Mouse (Mus musculus): Measurements from ENCODE around the gene Trim24. TPM values are rescaled to one million over a fixed set of nuclear protein-coding genes. Genes with fewer than 3 reads are reported as not detected.

Trim24 gene
- polyA plus RNA-seq, 1 experiment from 2014 or later, result 17.2 TPM

GRCm38 (mm10) chr6:37880586-37880985 is 10.0 kb downstream of the Trim24 start:
- peaks cover 33% of the 10 kb centered on the region; the same call in 1 of the 2 replicates for H3K9me3 ChIP-seq (replicated peaks; ENCODE audit: control insufficient read depth, low read length, poor library complexity, severe bottlenecking)
- no peak overlapping the region for H3K4me2 ChIP-seq (ENCODE audit: low read length)

GRCm38 (mm10) chr6:37893586-37893985 is 23.0 kb downstream of the Trim24 start:
- Histone ChIP-seq H3K9ac (ENCODE audit: low read depth, low read length) (no peak overlapping the region), H3K4me2 (ENCODE audit: low read length) (no peak overlapping the region), H3K4me1 (ENCODE audit: control insufficient read depth, insufficient read depth, low read length) (peaks cover 4% of the 10 kb centered on the region; the same call in 1 of the 2 replicates), H3K9me3 (replicated peaks; ENCODE audit: control insufficient read depth, low read length, poor library complexity, severe bottlenecking) (peaks cover 5% of the 10 kb centered on the region; the same call in 1 of the 2 replicates), H3K4me3 (ENCODE audit: low read depth, low read length) (no peak overlapping the region), H3K36me3 (ENCODE audit: control insufficient read depth, insufficient read depth, low read length) (no peaks in the 10 kb centered on the region), H3K27ac (ENCODE audit: low read length) (no peak overlapping the region), H3K27me3 (ENCODE audit: control insufficient read depth, insufficient read depth, low read depth, low read length) (no peaks in the 10 kb centered on the region)
- ATAC-seq, result no peak
- 91% methylated on average over 2 of the region's 2 CpGs for WGBS

More at GRCm38 (mm10) chr6:37880586-37880985, 10.0 kb downstream of the Trim24 start:
- Histone ChIP-seq H3K4me3 (ENCODE audit: low read depth, low read length) (no peak overlapping the region), H3K27me3 (ENCODE audit: control insufficient read depth, insufficient read depth, low read depth, low read length) (no peaks in the 10 kb centered on the region), H3K4me1 (ENCODE audit: control insufficient read depth, insufficient read depth, low read length) (no peaks in the 10 kb centered on the region), H3K36me3 (ENCODE audit: control insufficient read depth, insufficient read depth, low read length) (peaks cover 24% of the 10 kb centered on the region), H3K9ac (ENCODE audit: low read depth, low read length) (no peak overlapping the region), H3K27ac (ENCODE audit: low read length) (no peak overlapping the region)
- WGBS, result 99% methylated on average over 3 of the region's 3 CpGs
- no peak for ATAC-seq

- ATAC-seq, result peak; percentile 78
- Histone ChIP-seq H3K4me3 (ENCODE audit: low read depth, low read length) (no peak overlapping the region), H3K36me3 (ENCODE audit: control insufficient read depth, insufficient read depth, low read length) (no peaks in the 10 kb centered on the region), H3K9me3 (replicated peaks; ENCODE audit: control insufficient read depth, low read length, poor library complexity, severe bottlenecking) (peaks cover 5% of the 10 kb centered on the region; the same call in 1 of the 2 replicates), H3K27me3 (ENCODE audit: control insufficient read depth, insufficient read depth, low read depth, low read length) (no peaks in the 10 kb centered on the region), H3K4me2 (ENCODE audit: low read length) (no peak overlapping the region), H3K9ac (ENCODE audit: low read depth, low read length) (no peak overlapping the region), H3K27ac (ENCODE audit: low read length) (peak overlapping the region; percentile 10), H3K4me1 (ENCODE audit: control insufficient read depth, insufficient read depth, low read length) (peaks cover 4% of the 10 kb centered on the region; the same call in 1 of the 2 replicates)
- WGBS, result 63% methylated on average over 5 of the region's 5 CpGs
These were observed 25.2 kb downstream of the Trim24 start for GRCm38 (mm10) chr6:37895646-37896435.

- peaks cover 4% of the 10 kb centered on the region; the same call in 1 of the 2 replicates for H3K4me1 ChIP-seq (ENCODE audit: control insufficient read depth, insufficient read depth, low read length)
- no peaks in the 10 kb centered on the region for H3K9me3 ChIP-seq (replicated peaks; ENCODE audit: control insufficient read depth, low read length, poor library complexity, severe bottlenecking)
- 0 out of 2 replicates have a peak, but pooled peaks cover 2% of the 10 kb centered on the region for H3K36me3 ChIP-seq (ENCODE audit: control insufficient read depth, insufficient read depth, low read length)
- no peak overlapping the region for H3K27ac ChIP-seq (ENCODE audit: low read length)
- no peak overlapping the region for H3K9ac ChIP-seq (ENCODE audit: low read depth, low read length)
- no peaks in the 10 kb centered on the region for H3K27me3 ChIP-seq (ENCODE audit: control insufficient read depth, insufficient read depth, low read depth, low read length)
- 94% methylated on average over 2 of the region's 2 CpGs for WGBS
- no peak overlapping the region for H3K4me3 ChIP-seq (ENCODE audit: low read depth, low read length)
- no peak for ATAC-seq
- no peak overlapping the region for H3K4me2 ChIP-seq (ENCODE audit: low read length)
These were observed 29.6 kb downstream of the Trim24 start for GRCm38 (mm10) chr6:37900221-37900620.

- ATAC-seq, result no peak
- Histone ChIP-seq H3K27me3 (ENCODE audit: control insufficient read depth, insufficient read depth, low read depth, low read length) (no peaks in the 10 kb centered on the region), H3K36me3 (ENCODE audit: control insufficient read depth, insufficient read depth, low read length) (peaks cover 12% of the 10 kb centered on the region), H3K27ac (ENCODE audit: low read length) (no peak overlapping the region), H3K4me3 (ENCODE audit: low read depth, low read length) (no peak overlapping the region), H3K9me3 (replicated peaks; ENCODE audit: control insufficient read depth, low read length, poor library complexity, severe bottlenecking) (no peaks in the 10 kb centered on the region; the same call in 1 of the 2 replicates), H3K4me1 (ENCODE audit: control insufficient read depth, insufficient read depth, low read length) (no peaks in the 10 kb centered on the region), H3K4me2 (ENCODE audit: low read length) (no peak overlapping the region), H3K9ac (ENCODE audit: low read depth, low read length) (no peak overlapping the region)
- WGBS, result 93% methylated on average over 2 of the region's 2 CpGs
These were observed 31.2 kb downstream of the Trim24 start for GRCm38 (mm10) chr6:37901791-37902190.

GRCm38 (mm10) chr6:37903810-37904209 is 33.2 kb downstream of the Trim24 start:
- Histone ChIP-seq H3K4me2 (ENCODE audit: low read length) (no peak overlapping the region), H3K9me3 (replicated peaks; ENCODE audit: control insufficient read depth, low read length, poor library complexity, severe bottlenecking) (no peaks in the 10 kb centered on the region; the same call in 1 of the 2 replicates)
- 100% methylated on average over 1 of the region's 1 CpGs for WGBS

GRCm38 (mm10) chr6:37913525-37913924 is 42.9 kb downstream of the Trim24 start:
- WGBS, result 88% methylated on average over 2 of the region's 2 CpGs
- H3K9me3 ChIP-seq (replicated peaks; ENCODE audit: control insufficient read depth, low read length, poor library complexity, severe bottlenecking), result no peaks in the 10 kb centered on the region; the same call in 1 of the 2 replicates
- no peak overlapping the region for H3K4me2 ChIP-seq (ENCODE audit: low read length)
- no peak overlapping the region for H3K4me3 ChIP-seq (ENCODE audit: low read depth, low read length)
- no peaks in the 10 kb centered on the region for H3K27me3 ChIP-seq (ENCODE audit: control insufficient read depth, insufficient read depth, low read depth, low read length)
- no peak overlapping the region for H3K27ac ChIP-seq (ENCODE audit: low read length)
- peaks cover 15% of the 10 kb centered on the region; the same call in 1 of the 2 replicates for H3K36me3 ChIP-seq (ENCODE audit: control insufficient read depth, insufficient read depth, low read length)
- ATAC-seq, result no peak
- H3K4me1 ChIP-seq (ENCODE audit: control insufficient read depth, insufficient read depth, low read length), result no peaks in the 10 kb centered on the region
- no peak overlapping the region for H3K9ac ChIP-seq (ENCODE audit: low read depth, low read length)

More at GRCm38 (mm10) chr6:37903810-37904209, 33.2 kb downstream of the Trim24 start:
- no peak overlapping the region for H3K27ac ChIP-seq (ENCODE audit: low read length)
- H3K9ac ChIP-seq (ENCODE audit: low read depth, low read length), result no peak overlapping the region
- H3K4me3 ChIP-seq (ENCODE audit: low read depth, low read length), result no peak overlapping the region
- H3K27me3 ChIP-seq (ENCODE audit: control insufficient read depth, insufficient read depth, low read depth, low read length), result no peaks in the 10 kb centered on the region
- no peaks in the 10 kb centered on the region for H3K4me1 ChIP-seq (ENCODE audit: control insufficient read depth, insufficient read depth, low read length)
- ATAC-seq, result no peak
- peaks cover 17% of the 10 kb centered on the region for H3K36me3 ChIP-seq (ENCODE audit: control insufficient read depth, insufficient read depth, low read length)

- Histone ChIP-seq H3K4me3 (ENCODE audit: low read depth, low read length) (no peak overlapping the region), H3K9me3 (replicated peaks; ENCODE audit: control insufficient read depth, low read length, poor library complexity, severe bottlenecking) (no peaks in the 10 kb centered on the region), H3K4me2 (ENCODE audit: low read length) (no peak overlapping the region), H3K27me3 (ENCODE audit: control insufficient read depth, insufficient read depth, low read depth, low read length) (no peaks in the 10 kb centered on the region), H3K9ac (ENCODE audit: low read depth, low read length) (no peak overlapping the region), H3K36me3 (ENCODE audit: control insufficient read depth, insufficient read depth, low read length) (peaks cover 8% of the 10 kb centered on the region; the same call in 1 of the 2 replicates), H3K27ac (ENCODE audit: low read length) (no peak overlapping the region), H3K4me1 (ENCODE audit: control insufficient read depth, insufficient read depth, low read length) (no peaks in the 10 kb centered on the region)
- 100% methylated on average over 1 of the region's 1 CpGs for WGBS
- no peak for ATAC-seq
These were observed 54.5 kb downstream of the Trim24 start for GRCm38 (mm10) chr6:37925104-37925503.

GRCm38 (mm10) chr6:37926751-37927150 is 56.1 kb downstream of the Trim24 start:
- Histone ChIP-seq H3K27me3 (ENCODE audit: control insufficient read depth, insufficient read depth, low read depth, low read length) (no peaks in the 10 kb centered on the region), H3K9ac (ENCODE audit: low read depth, low read length) (no peak overlapping the region), H3K36me3 (ENCODE audit: control insufficient read depth, insufficient read depth, low read length) (peaks cover 11% of the 10 kb centered on the region; the same call in 1 of the 2 replicates), H3K9me3 (replicated peaks; ENCODE audit: control insufficient read depth, low read length, poor library complexity, severe bottlenecking) (no peaks in the 10 kb centered on the region), H3K4me1 (ENCODE audit: control insufficient read depth, insufficient read depth, low read length) (no peaks in the 10 kb centered on the region), H3K27ac (ENCODE audit: low read length) (no peak overlapping the region), H3K4me3 (ENCODE audit: low read depth, low read length) (no peak overlapping the region), H3K4me2 (ENCODE audit: low read length) (no peak overlapping the region)
- WGBS, result 97% methylated on average over 1 of the region's 1 CpGs
- ATAC-seq, result no peak

Measured in midbrain, embryonic 16.5 days (tissue).